Mouse (Mus musculus) ES-E14 (cell line): ENCODE data around the gene Dbt.

ENCODE experiments used
- CHD2 ChIP-seq: IDR thresholded peaks from 2 replicates; pipeline ENCODE4 v1.6.1; 2014; ENCODE audit warnings: mild to moderate bottlenecking, low read depth, low read length, inconsistent platforms
- ZC3H11A ChIP-seq: IDR thresholded peaks from 2 replicates; pipeline ENCODE4 v1.6.1; 2012; ENCODE audit warnings: low read depth, mild to moderate bottlenecking, inconsistent platforms, low read length, borderline replicate concordance
- ZNF384 ChIP-seq: IDR thresholded peaks from 2 replicates; pipeline ENCODE4 v1.6.1; 2012; ENCODE audit warnings: low read depth, low read length, inconsistent platforms

GRCm38 (mm10) chr3:116577286-116577685, 64.4 kb downstream of the Dbt start:
- TF ChIP-seq ZNF384 (no peak), ZC3H11A (no peak), CHD2 (no peak)
